Mouse (Mus musculus): ENCODE data around the gene Fcna. TPM values are rescaled to one million over a fixed set of nuclear protein-coding genes. Genes with fewer than 3 reads are reported as not detected.

The Fcna gene
- total and polyA plus RNA-seq, 3 experiments: 0.21 TPM; not detected in 2

GRCm38 (mm10) chr2:25620852-25621228 lies 7.0 kb downstream of the Fcna start:
- Histone ChIP-seq H3K9me3 (replicated peaks; ENCODE audit: insufficient read depth, low read length) (no peaks in the 10 kb centered on the region), H3K27ac (ENCODE audit: control insufficient read depth, low read depth, low read length) (no peak overlapping the region), H3K27me3 (ENCODE audit: control insufficient read depth in 1 of 2, insufficient read depth in 2 of 2, low read length in 2 of 2) (no peaks in the 10 kb centered on the region)

GRCm38 (mm10) chr2:25620386-25620785 lies 7.4 kb downstream of the Fcna start:
- no peak overlapping the region for H3K27ac ChIP-seq (ENCODE audit: control insufficient read depth, low read depth, low read length)
- peaks cover 0 to 22% of the 10 kb centered on the region in 2 experiments; a peak in 3 of 4 replicates for H3K4me1 ChIP-seq (ENCODE audit: control insufficient read depth in 1 of 2, insufficient read depth in 2 of 2, low read length in 2 of 2)
- no peak overlapping the region for H3K4me3 ChIP-seq (ENCODE audit: control insufficient read depth in 1 of 2, insufficient read depth in 1 of 2, low read depth in 2 of 2, low read length in 2 of 2)
- peaks cover 0 to 5% of the 10 kb centered on the region in 2 experiments; a peak in 2 of 4 replicates for H3K36me3 ChIP-seq (ENCODE audit: control insufficient read depth in 1 of 2, insufficient read depth in 2 of 2, low read length in 2 of 2)
- H3K9ac ChIP-seq (ENCODE audit: control insufficient read depth, low read depth, low read length, poor library complexity, severe bottlenecking): no peak overlapping the region
- TF ChIP-seq SMC3 (IDR thresholded peaks at IDR 0.05; ENCODE audit: low read depth, low read length) (no peak), ZMIZ1 (IDR thresholded peaks at IDR 0.05; ENCODE audit: low read depth, low read length) (no peak), GABPA (IDR thresholded peaks at IDR 0.05; ENCODE audit: low read depth, low read length) (no peak), MAZ (IDR thresholded peaks at IDR 0.05; ENCODE audit: low read depth, low read length) (no peak)
- H3K9me3 ChIP-seq (replicated peaks; ENCODE audit: insufficient read depth, low read length): no peaks in the 10 kb centered on the region
- H3K27me3 ChIP-seq (ENCODE audit: control insufficient read depth in 1 of 2, insufficient read depth in 2 of 2, low read length in 2 of 2): no peaks in the 10 kb centered on the region
- peak; percentile 69 for DNase-seq (ENCODE audit: low read depth, low spot score)
- no peaks in the 10 kb centered on the region for H3K79me2 ChIP-seq (ENCODE audit: control insufficient read depth, insufficient read depth, low read length, poor library complexity)

More at GRCm38 (mm10) chr2:25620852-25621228, 7.0 kb downstream of the Fcna start:
- Histone ChIP-seq H3K36me3 (ENCODE audit: control insufficient read depth in 1 of 2, insufficient read depth in 2 of 2, low read length in 2 of 2) (peaks cover 0 to 5% of the 10 kb centered on the region in 2 experiments; a peak in 2 of 4 replicates), H3K4me3 (ENCODE audit: control insufficient read depth in 1 of 2, insufficient read depth in 1 of 2, low read depth in 2 of 2, low read length in 2 of 2) (peak overlapping the region in 1 of 2 experiments; percentile 84; a peak in 1 of 4 replicates), H3K4me1 (ENCODE audit: control insufficient read depth in 1 of 2, insufficient read depth in 2 of 2, low read length in 2 of 2) (peaks cover 0 to 22% of the 10 kb centered on the region in 2 experiments; a peak in 3 of 4 replicates), H3K79me2 (ENCODE audit: control insufficient read depth, insufficient read depth, low read length, poor library complexity) (no peaks in the 10 kb centered on the region), H3K9ac (ENCODE audit: control insufficient read depth, low read depth, low read length, poor library complexity, severe bottlenecking) (no peak overlapping the region)
- no peak for DNase-seq (ENCODE audit: low read depth, low spot score)
- TF ChIP-seq MAZ (IDR thresholded peaks at IDR 0.05; ENCODE audit: low read depth, low read length): 0 out of 2 replicates have a peak, but pooled peaks have one; percentile 8
- no peak for TF ChIP-seq SIN3A (IDR thresholded peaks at IDR 0.05; ENCODE audit: low read length)

GRCm38 (mm10) chr2:25617578-25617977 lies 10.3 kb downstream of the Fcna start, which contains the start of gene Ccdc183:
TSS of gene Ccdc183 (minus strand) at chr2:25617678.
- no peak for TF ChIP-seq BHLHE40 (IDR thresholded peaks at IDR 0.05; ENCODE audit: borderline replicate concordance, low read depth, low read length)
- no peak for TF ChIP-seq CTCF (IDR thresholded peaks at IDR 0.05 in 2 of 3, conservative IDR thresholded peaks at IDR 0.05 in 1 of 3; ENCODE audit: control insufficient read depth in 1 of 3, insufficient read depth in 1 of 3, low read depth in 2 of 3, low read length in 3 of 3, poor library complexity in 1 of 3, severe bottlenecking in 1 of 3)
- Histone ChIP-seq H3K4me3 (ENCODE audit: control insufficient read depth in 1 of 2, insufficient read depth in 1 of 2, low read depth in 2 of 2, low read length in 2 of 2) (no peak within 1 kb of the TSS), H3K4me1 (ENCODE audit: control insufficient read depth in 1 of 2, insufficient read depth in 2 of 2, low read length in 2 of 2) (peaks cover 0 to 22% of the 10 kb centered on the region in 2 experiments; a peak in 3 of 4 replicates), H3K9me3 (replicated peaks; ENCODE audit: insufficient read depth, low read length) (no peaks in the 10 kb centered on the region), H3K36me3 (ENCODE audit: control insufficient read depth in 1 of 2, insufficient read depth in 2 of 2, low read length in 2 of 2) (peaks cover 0 to 5% of the 10 kb centered on the region in 2 experiments; a peak in 2 of 4 replicates), H3K27ac (ENCODE audit: control insufficient read depth, low read depth, low read length) (no peak within 1 kb of the TSS), H3K79me2 (ENCODE audit: control insufficient read depth, insufficient read depth, low read length, poor library complexity) (no peaks in the 10 kb centered on the region), H3K27me3 (ENCODE audit: control insufficient read depth in 1 of 2, insufficient read depth in 2 of 2, low read length in 2 of 2) (no peaks in the 10 kb centered on the region), H3K9ac (ENCODE audit: control insufficient read depth, low read depth, low read length, poor library complexity, severe bottlenecking) (no peak within 1 kb of the TSS)
- no peak for DNase-seq (ENCODE audit: low read depth, low spot score)

GRCm38 (mm10) chr2:25616398-25616797 lies 11.4 kb downstream of the Fcna start:
- DNase-seq (ENCODE audit: low read depth, low spot score): no peak
- Histone ChIP-seq H3K27me3 (ENCODE audit: control insufficient read depth in 1 of 2, insufficient read depth in 2 of 2, low read length in 2 of 2) (no peaks in the 10 kb centered on the region), H3K27ac (ENCODE audit: control insufficient read depth, low read depth, low read length) (no peak overlapping the region), H3K9me3 (replicated peaks; ENCODE audit: insufficient read depth, low read length) (no peaks in the 10 kb centered on the region), H3K9ac (ENCODE audit: control insufficient read depth, low read depth, low read length, poor library complexity, severe bottlenecking) (no peak overlapping the region), H3K36me3 (ENCODE audit: control insufficient read depth in 1 of 2, insufficient read depth in 2 of 2, low read length in 2 of 2) (peaks cover 0 to 5% of the 10 kb centered on the region in 2 experiments; a peak in 2 of 4 replicates), H3K4me3 (ENCODE audit: control insufficient read depth in 1 of 2, insufficient read depth in 1 of 2, low read depth in 2 of 2, low read length in 2 of 2) (no peak overlapping the region), H3K79me2 (ENCODE audit: control insufficient read depth, insufficient read depth, low read length, poor library complexity) (no peaks in the 10 kb centered on the region), H3K4me1 (ENCODE audit: control insufficient read depth in 1 of 2, insufficient read depth in 2 of 2, low read length in 2 of 2) (peaks cover 0 to 14% of the 10 kb centered on the region in 2 experiments; a peak in 3 of 4 replicates)
- no peak for TF ChIP-seq SMC3 (IDR thresholded peaks at IDR 0.05; ENCODE audit: low read depth, low read length)
- TF ChIP-seq TCF12 (IDR thresholded peaks at IDR 0.05; ENCODE audit: low read depth, low read length): no peak
